Mouse (Mus musculus) layer of hippocampus, postnatal 36 days (tissue): ENCODE measurements around the gene 9130230L23Rik. TPM values are rescaled to one million over a fixed set of nuclear protein-coding genes. Genes with fewer than 3 reads are reported as not detected.

Experiments used
- DNase-seq, 2 experiments: peaks; one replicate each; pipeline ENCODE4 v3.0.0; 2022
- total RNA-seq, 2 experiments: library from RNA; stranded (reverse); gene quantifications; 2 replicates each; pipeline ENCODE4 v1.2.3; 2021

9130230L23Rik gene
- not detected for total RNA-seq

DNA sequence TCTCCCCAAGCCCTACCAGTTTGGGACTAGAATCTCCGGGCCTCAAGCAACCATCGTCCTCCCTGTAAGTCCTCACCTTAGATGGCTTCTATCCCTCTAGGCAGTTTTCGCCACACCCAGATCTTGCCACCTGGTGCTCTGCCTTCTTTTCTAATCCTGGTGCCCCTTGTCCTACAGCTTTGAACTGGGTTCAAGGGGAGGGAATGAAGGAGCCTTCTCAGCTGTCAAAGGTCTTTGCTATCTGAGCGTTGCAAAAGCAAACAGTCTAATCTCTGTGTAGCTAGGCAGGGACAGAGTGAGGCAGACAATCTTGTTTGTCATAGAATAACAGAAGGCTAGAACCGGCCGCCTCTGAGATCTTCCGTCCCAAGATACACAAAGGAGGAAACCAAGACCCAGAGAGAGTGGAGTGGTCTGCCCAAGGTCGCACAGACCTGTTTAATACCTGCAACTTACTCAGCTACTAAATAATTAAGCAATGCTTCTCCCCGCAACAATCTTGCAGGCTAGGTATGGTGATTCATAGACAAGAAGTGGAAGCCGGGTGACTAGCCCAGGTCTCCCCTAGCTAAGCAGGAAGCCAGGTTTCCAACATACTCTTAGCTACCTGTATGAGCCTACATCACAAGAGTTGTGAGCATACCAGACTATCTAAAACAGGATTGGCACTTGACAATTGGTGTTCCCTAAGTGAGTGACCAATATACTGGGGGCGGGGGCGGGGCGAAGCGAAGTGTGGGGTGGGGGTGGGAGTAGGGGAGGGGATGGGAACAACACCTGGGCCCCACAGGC is at the start of gene 9130230L23Rik:
TSS of gene 9130230L23Rik (minus strand) at position 152 of the 792 bp plus-strand sequence.
- DNase-seq: no peak

DNA sequence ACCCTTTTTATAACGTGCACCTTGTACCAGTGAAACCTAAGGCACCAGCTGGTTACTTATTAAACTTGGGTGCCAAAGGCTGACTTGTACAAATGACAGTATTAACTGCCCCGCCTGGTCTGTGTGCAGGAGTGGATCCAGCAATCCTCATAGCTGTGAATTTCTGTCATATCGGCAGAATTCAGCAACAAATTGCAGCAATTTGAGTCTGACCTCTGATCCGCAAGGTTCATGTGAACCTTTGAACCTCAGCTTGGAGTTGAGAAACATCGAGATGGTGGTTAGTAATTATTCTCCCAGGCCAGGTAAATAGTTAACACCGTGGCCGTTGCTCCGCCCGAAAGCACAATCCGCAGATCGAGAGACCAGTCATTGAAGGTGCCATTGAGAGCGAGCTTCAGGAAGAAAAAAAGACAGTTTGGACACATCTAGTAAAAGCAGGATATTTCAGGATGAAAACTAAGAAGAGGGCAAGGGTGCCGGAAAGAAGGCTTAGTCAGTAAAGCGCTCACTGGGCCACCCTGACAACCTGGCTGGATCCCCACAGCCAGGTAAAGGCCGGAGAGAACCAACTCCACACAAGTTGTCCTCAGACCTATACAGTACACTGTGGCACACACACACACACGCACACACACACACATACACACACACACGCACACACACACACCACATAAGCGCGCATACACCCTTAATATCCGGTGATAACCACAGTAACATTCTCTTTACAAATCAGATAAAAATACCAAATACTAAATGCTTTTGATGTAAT is 48.9 kb upstream of the 9130230L23Rik start:
- DNase-seq: no peak

DNA sequence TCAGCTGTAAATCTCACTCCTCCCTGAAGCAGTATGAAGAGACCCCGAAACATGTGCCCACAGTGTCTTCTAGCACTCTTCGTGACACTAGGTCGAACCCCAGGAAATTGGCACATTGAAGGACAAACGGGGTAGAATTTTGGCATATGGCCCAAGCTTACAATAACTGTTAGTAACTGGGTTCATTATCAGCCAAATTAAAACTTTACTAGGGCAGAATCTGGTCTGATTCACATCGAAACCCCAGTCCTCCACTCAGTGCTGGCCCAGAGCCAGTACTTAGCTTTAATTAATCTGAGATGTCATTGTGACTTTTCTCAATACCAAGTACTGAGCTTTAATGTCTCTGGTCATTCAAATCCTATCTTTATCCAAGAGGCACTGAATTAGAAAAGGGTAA is 46.8 kb upstream of the 9130230L23Rik start:
- DNase-seq: no peak

DNA sequence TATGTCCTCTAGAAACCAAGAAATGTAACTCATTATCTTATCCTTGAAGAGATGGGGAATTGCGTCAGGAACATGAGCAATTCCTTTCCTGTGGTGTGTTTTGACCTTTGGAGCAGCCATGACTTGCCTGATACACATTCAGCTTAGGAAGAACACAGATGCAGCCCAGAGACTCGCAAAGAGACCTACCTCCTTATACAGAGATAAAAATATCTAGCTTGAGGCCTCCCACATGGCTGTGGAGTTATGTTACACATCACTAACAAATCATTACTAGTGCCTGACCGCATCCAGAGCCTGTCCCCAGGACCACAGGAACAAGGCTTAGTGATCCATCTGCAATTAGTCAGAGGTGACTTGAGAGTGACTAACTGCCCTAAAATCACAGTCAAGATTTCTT is 42.3 kb upstream of the 9130230L23Rik start:
- DNase-seq: no peak

DNA sequence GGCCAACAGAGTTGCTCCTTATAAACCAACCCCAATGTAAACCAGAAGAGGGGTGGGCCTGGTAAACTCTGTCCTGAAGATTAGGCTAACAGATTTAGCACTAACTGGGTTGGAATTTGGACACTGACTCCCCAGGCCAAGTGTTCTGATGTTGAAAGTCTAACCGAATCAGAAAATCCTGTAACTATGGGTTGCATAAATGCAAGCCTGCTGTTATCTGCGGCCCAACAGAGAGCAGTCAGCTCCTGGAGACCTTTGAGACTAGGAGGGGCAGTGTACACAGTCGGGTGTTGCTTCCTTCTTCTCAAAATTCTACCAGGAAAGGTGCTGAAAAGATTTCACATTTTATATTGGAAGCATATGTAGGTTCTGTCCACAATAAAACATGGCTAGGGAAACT is 39.8 kb upstream of the 9130230L23Rik start:
- DNase-seq: no peak

DNA sequence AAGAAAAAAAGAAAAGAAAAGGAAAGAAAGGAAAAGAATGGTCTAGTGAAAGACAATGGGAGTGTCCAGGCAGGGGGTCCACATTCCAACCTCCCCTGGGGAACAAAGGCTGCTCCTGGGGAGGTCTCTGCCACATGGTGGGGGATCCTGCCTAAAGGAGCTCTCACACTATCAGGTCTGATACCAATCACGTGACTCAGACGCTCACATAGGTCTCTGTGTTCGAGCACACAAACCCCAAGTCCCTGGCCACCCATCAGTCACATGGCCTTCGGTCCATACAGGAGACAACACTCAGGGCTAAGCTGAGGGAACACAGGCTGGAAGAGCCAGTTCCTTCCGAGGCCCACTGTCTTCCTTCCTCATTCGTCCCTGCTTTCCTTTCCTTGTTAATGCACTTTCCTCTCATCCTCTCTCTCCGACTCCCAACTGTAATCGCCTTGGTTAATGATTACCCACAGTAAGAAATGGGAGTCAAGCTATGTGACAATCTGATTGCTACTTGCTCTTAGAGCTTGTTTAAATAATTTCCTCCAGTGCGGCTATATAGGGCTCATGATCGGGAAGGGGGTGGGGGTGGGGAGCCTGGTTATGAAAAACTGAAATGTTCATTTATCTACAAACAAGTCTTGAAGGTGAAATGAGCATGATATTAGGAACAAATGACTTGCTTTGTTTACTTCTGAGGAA is 38.7 kb upstream of the 9130230L23Rik start:
- DNase-seq: no peak

DNA sequence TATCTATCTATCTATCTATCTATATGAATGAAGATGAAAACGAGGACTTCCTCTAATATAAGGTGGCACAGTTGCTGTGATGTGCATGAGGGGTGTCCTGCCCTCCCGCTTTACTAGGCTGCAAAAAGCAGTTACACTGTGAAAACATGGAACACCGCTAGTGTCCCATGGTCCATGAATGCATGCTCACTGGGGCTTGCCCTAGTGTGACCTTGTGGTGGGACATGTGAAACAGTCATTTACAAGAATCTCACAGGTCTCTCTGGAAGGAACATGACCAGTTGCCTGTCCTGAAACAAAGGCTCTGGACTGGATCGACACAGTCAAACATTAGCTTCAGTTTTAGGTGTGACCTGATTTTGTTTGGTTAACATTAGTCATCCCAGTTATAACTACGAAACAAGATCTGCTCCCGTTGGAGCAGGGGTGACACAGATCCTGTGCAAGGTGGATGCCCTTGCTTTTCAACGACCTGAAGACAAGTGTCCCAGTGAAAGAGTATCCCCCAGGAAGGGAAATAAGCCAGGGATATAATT is 36.7 kb upstream of the 9130230L23Rik start:
- no peak for DNase-seq

DNA sequence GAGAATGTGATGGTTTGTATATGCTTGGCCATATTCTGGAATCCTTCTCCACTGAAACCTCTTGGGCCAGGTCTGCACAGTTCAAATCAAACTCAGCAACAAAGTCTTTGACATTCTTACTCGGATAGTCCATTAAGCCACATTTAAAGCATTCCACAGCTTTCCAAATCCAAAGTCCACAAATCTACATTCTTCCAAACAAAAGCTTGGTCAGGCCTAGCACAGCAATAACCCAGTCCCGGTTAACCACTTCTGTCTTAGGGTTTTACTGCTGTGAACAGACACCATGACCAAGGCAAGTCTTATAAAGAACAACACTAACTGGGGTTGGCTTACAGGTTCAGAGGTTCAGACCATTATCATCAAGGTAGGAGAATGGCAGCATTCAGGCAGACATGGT is 35.7 kb upstream of the 9130230L23Rik start:
- DNase-seq: no peak

DNA sequence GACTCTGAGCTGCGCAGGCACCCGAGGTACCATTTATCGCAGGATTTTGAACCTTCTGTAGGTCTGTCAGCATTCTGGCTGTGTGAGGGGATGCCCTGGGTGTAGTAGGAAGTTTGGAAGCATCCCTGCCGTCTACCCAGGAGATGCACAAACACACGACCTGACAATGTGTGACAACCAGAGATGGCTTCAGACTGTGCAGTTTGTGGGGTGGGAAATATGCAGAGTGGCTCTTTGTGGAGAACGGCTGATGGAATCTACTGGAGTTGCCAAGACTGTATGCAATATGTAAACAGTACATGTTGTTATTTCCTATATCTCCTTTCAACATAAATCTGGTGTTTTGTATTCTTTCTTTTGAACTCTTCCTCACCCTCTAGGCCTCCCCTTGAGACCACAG is 33.0 kb upstream of the 9130230L23Rik start:
- DNase-seq: no peak

DNA sequence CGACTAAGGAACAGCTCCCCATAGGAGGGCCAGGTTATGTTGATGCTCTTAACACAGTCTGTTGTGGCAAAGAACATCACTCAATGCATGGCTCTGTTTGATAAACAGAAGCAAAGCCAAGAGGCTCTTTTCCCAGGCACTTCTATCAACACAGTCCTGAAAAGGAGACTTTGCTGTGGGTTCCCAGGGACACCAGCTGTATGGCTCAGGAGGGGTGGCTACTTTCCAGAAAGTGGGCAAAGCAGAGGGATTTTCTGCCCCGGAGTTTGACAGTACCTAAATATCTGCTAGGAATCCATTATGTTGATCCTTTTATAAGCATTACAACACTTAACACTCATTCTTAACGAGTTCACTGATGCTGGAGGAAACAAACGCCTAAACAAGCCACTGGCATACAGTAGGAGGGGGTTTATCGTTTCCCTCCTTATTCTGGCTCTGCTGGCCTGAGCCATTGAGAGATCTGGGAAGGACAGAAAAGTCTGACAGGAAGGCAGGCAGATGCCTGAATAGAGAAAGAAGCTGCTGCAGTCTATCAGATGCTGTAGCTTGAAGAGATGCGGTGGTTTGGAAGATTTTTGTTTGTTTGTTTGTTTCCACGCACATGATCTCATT is 32.5 kb upstream of the 9130230L23Rik start:
- DNase-seq: no peak

DNA sequence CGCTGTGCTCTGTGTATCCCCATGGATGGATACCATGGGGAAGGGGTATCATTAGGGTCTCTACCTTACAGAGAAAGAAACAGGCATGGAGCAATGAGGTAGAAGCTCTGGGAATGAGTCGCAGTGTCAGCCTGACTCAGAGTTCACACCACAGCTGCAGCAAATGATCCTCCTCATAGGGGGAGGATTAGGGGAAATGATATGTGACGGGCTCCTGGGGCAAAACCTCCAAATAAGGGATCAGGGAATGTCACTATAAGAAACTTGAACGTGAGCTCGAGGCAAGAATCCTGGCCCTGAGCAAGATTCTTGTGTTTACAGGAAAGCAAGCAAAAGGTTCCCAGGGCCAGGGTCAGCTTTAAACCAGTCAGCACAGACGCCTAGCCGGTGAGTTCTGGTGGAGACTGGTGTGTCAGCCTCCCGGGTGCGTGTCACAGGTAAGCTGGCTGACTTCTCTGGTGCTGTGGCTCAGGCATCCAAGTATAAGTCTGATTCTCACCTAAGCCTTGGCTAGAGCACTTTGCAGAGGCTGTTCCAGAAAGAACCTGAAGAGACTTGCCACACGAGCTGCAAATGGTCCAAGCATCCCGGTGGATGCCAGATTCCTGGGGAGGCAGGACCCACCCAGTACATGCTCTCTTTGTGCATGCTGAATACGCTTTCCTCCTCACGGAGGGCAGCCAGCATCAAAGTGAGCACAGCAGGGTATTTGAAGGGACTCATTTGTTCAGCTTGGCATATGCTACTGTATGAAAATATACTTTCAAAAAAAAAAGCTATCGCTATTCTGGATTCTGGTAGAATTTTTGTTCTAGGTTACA is 30.5 kb upstream of the 9130230L23Rik start:
- no peak for DNase-seq

DNA sequence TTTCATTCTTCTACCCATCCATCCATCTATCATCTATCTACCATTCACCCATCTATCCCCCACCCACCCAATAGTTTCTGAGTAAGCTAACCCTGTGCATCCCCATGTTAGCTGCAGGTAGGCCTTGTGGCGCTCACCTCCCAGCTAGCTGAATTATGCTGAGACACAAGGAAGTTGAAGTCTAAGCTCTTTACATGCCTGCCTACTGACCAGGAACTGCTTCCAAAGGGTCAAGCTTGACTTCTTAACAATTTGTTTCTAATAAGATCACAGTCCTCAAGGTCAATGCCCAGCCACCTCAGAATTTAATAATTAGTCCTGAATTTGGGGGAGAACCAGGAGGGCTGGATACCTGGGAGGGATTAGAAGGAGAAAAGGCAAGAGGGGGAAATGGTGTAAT is 28.7 kb upstream of the 9130230L23Rik start:
- no peak for DNase-seq

DNA sequence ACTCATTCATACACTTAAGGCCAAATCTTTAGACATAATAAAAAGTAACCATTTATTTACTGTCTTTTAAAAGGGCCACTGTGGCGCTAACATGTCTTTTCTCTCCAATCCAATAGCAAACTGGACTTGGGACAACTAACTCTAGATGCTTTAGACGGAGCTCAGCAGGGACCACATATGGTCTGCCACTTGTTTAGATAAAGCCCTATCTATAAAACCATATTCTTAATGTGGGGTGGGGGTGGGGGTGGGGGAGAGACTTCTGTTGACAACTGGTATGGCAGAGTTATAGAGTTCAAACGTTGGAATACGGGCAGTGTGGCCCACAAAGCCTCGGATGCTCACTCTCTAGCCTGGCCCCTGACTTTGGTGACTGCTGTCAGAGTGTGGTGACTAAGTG is 27.6 kb upstream of the 9130230L23Rik start:
- no peak for DNase-seq

DNA sequence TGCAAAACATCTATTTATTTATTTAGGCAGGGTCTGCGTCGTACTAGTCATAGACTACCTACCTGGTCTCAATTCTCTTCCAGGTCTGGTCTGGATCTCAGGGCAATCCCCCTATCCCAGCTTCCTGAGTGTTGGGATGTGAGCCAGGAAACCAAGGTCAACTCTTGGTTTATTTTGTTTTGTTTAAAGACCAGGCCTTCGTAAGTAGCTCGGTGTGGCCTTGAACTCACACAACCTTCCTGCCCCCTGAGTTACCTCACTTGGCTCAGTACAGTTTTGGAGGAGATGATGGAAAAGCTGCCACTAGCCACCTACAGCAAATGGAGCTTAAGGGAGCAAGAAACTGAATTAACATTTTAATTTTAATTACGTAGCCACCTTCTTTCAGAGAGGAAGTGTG is 24.1 kb upstream of the 9130230L23Rik start:
- DNase-seq: no peak

DNA sequence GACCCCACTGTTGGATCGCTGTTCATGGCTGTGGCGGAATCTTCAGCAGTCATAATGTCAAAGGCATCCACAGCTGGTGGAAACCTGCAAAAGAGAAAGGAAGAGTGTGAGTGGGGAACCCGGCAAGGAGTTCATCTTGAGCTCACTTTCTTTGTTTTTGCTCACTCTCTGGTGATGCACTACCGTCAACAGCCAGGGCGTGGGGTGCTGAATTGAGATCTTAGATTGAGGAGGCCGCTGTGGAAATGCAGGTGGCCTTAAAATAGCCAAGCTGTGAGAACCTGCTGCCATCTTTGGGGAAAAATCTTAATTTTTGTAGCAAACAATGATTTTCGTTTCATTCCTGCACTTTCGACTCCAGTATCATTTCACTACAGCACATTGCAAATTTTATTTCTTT is 23.1 kb upstream of the 9130230L23Rik start:
- no peak for DNase-seq

DNA sequence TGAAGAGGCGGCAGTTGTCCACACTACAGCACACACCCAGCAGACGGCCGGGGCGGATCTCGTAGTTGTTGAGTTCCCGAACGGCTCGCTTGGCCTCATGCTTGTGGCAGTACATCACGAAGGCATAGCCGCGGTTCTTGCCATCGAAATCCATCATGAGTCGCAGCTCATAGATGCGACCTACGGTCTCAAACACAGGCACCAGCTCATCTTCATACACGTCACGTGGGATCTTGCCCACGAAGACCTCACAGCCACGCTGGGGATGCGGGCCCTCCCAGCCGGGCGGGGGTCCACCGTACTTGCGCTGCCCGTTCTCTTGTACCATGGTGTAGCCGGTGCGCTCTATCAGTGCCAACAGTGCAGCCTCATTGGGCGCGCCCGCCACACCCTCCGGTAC is 22.7 kb upstream of the 9130230L23Rik start:
- no peak for DNase-seq

DNA sequence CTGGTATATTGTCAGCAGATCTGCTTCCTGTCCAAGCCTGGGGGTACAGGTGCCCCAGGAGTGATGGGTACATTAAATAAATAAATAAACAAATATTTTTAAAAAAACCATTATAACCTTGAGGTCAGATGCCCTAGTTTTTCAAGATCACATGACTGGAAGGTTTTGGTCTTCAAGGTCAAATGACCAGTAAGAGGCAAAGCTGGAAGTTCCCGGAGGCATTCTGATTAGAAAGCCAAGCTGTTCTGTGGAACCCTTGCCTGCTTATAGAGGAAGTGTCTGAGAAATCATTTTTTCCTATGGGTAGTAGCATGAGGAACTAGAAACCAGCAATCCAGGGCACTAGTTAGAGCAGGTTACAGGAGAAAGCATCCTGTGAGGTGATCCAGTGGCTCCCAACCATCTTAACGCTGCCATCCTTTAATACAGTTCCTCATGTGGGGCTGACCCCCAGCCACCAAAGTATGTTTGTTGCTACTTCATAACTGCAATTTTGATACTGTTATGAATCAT is 11.4 kb upstream of the 9130230L23Rik start:
- DNase-seq: no peak

DNA sequence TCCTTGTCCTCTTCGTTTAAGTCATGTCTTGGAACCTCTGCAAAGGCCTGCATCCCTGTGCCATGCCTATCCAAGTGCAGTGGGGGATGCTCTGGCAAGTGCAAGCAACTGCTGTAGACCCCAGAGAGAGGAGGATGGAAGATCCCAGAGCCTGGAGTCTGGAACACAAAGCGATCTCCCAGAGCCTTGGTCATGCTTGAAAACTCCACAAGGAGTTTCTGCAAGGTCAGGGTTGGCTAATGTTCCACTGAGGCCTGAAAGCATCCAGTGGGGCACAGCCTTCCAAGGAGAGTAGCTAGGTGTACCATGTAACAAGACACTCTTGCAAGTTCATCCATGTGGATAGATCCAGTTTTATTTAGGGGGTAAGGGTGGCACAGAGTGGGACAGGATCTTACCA is 10.4 kb upstream of the 9130230L23Rik start:
- DNase-seq: no peak

DNA sequence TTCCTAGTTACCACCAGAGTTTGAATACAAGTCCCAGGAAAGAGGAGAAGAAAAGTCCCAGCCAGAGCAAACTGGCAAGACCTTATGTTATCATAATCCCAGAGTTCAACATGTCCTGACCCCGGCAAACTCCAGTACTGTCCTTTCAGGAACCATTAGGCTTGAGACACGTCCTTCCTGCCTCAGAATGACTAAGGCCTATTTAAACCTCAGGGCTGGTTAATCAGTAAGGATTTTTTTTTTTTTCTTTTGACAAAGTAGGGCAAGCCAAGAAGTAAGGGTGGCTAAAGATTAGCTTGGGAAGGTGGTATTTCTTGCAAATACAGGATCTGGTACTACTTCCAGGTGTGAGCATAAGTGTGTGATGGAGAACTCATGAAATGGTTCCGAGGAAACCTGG is 9.9 kb upstream of the 9130230L23Rik start:
- DNase-seq: no peak

DNA sequence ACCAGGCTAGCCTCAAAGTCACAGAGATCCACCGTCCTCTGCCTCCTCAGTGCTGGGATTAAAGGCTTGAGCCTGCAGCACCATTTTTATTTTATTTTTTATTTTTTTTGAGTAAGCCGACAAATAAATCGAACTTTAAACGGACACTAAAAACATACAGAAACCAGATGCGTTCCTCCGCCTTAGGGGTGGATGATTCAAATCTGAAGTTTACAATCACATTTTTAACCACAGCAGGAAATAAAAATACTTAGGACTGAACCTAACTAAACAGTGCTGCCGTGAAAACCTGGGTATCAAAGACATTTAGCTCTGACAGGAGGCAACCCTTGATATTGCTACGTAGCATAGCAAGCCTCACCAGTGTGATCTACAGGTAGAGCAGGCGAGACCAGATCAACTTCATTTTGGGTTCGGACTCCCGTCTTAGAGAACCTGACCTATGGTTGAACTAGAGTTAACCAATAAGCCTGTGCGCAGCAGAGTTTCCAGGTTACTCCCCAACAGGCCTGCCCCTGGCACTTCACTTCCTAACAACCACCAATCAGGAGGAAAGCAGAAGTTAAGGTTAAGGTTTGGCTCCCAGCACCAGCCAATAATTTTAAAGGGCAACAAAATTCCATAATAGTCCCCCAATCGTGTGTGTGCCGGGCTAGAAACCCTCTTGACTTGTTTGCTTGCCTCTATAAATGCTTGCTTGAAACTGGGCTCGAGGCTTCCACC is 4.3 kb upstream of the 9130230L23Rik start:
- no peak for DNase-seq
